Mouse (Mus musculus) WW6 (cell line): ENCODE results near the gene Elp1.
A peak's percentile ranks its signal among the peaks of the same experiment; 100 is the strongest.

Experiments used
- DNase-seq: peaks from one replicate; pipeline ENCODE4 v3.0.0-alpha.2; 2013; ENCODE audit warnings: low read depth, low spot score

Gene Elp1

GRCm38 (mm10) chr4:56801907-56802668, at the start of gene Elp1, which contains the start of gene Fam206a:
Elp1 (minus strand) TSS chr4:56802331.
Fam206a (plus strand) TSS chr4:56802345.
- peak; percentile 89 for DNase-seq

- DNase-seq = no peak
Measured at GRCm38 (mm10) chr4:56850724-56851123, 48.6 kb upstream of the Elp1 start.

GRCm38 (mm10) chr4:56848044-56848443, 45.9 kb upstream of the Elp1 start:
- DNase-seq = no peak

DNA sequence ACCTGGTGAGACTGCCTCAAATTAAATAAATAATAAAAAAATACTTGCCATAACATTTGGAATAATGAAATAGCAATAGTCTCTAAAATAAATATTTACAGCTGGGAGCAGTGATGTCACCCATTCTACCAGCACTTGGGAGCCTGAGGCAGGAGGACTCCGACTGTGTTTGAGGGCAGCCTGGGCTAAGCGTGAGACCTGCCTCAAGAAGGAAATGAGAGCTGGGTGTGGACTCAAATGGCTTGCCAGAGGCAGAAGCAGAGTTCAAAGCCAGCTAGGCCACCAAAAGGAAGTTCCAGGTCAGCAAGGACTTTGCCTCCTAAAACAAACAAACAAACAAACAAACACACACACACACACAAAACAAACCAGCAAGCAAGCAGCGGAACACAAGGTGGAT, 45.3 kb upstream of the Elp1 start:
- no peak for DNase-seq

- peak; percentile 59 for DNase-seq
Measured at GRCm38 (mm10) chr4:56845896-56846533, 43.9 kb upstream of the Elp1 start.

DNA sequence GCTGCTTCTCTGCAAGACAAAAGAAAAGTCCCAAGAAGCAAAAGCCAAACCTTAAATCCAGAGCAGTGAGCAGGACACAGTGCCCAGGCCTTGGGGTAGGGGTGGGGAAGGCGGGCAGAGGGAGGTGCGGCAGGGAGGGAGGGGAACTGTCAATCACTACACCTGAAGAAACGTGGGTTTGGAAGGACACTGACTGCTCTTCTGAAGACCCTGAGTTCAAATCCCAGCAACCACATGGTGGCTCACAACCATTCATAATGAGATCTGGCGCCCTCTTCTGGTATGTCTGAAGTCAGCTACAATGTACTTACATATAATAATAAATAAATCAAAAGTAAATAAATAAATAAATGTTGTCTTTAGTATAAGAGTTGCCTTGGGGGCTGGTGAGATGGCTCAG, 42.8 kb upstream of the Elp1 start:
- DNase-seq = no peak

DNA sequence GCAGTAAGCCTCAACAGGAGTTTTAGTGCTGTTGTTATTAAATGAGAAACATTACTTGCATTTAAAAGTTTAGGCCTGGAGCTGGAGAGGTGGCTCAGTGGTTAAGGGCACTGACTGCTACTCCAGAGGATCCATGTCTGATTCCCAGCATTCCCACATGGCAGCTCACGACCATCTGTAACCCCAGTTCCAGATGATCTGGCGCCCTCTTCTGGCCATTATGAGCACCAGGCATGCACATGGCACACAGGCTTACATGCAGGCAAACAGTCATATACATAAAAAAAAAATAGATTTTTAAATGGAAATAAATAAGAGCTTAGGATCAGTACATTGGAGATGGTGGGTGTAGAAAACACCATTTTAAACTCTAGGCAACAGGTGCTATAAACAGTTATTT, 41.8 kb upstream of the Elp1 start:
- DNase-seq = no peak

DNA sequence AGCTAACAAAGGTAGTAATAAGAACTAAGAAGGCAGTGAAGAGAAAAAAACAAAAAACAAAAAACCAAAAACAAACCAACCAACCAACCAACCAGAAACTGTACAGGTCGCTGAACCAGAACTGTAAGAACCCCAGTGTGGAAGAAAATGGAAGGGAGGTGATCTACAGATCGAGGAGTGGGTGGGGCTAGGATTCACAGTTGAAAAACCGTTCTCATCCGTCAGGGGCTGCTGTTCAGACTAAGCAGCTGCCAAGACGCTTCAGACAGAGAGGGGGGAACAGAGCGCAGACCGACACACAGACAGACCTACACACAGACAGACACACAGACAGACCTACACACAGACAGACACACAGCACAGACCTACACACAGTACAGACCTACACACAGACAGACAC, 40.4 kb upstream of the Elp1 start:
- no peak for DNase-seq

- DNase-seq = no peak
Measured at GRCm38 (mm10) chr4:56840297-56840696, 38.2 kb upstream of the Elp1 start.

DNA sequence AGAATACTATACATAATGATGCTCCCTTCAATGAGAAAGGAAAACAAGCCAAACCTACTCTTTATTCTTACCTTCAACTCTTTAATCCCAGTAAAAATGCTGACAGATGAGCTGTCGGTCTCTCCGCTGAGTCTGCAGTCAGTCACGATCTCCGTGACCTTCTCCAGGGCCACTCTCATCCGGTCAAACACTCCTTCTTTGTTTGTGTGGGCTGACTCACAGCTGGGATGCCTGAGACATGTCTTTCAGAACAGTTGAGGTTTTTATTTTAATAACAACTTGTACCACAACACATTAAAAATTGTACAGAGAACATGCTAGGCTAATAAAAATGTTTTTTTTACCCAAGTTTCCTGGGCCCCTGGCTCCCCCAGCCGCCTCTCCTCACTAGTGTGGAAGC, 35.5 kb upstream of the Elp1 start:
- DNase-seq = no peak

DNA sequence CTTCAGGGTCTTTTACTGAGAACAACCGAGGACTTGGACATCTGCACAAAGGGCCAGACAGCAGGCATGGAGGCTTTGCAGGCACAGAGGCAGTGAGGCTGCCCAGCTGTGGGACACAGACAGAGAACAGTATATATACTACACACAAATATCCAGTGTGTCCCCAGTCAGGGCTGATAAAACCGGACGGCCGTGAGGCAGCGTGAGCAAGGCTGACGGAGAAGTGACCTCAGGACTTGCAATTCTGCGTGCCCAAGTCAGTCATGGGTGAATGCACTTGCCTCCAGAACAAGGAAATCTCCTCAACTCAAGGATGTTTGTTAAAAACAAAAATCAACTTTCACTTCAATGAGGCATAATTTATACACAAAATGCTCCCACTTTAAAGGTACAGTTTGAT, 29.9 kb upstream of the Elp1 start:
- DNase-seq = no peak

DNA sequence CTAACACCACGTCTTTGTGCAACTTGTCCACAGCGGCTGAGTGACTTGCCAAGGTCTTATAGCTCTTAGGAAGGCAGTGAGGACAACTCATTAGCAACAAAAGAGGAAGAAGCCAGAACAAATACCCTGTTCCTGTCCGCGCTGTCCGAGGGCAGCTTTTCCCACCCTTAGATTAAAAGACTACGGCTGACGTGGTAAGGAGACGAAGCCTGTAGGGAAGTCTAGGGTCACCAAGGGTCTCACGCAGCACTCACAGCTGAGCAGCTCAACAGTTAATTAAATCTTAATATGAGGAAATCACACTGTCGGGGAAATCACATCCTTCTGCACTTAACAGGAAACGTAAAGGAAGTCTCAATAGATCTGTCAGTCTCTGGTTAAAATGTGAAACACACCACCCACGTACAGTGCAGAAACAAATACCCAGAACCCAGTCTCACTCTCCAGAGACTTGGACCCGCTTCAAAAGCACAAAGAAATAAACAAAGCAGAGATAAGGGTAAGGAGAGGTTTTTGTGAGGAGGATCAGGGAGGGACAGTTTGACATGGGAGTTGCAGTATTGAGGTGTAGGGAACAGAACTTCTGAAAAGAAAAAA, 29.0 kb upstream of the Elp1 start:
- DNase-seq = no peak

DNA sequence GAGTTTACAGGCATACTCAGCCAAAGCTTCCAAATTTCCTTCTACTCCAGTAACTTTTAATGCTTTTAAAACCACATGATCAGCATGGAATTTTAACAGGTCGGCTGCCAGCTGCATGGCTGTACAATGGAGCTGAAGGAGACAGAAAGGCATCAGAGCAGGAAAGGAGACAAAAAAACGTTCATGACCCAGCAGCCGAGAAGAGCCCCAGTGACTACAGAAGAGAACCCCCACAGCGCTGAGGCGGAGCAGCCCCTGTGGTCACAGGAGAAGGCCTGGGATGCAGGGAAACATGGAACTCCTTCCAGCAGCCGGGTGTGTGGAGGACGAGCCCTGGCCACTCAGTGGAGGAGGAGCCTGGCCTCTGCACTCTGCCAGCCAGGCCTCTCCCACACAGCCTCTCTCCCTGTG, 27.4 kb upstream of the Elp1 start:
- DNase-seq = no peak

DNA sequence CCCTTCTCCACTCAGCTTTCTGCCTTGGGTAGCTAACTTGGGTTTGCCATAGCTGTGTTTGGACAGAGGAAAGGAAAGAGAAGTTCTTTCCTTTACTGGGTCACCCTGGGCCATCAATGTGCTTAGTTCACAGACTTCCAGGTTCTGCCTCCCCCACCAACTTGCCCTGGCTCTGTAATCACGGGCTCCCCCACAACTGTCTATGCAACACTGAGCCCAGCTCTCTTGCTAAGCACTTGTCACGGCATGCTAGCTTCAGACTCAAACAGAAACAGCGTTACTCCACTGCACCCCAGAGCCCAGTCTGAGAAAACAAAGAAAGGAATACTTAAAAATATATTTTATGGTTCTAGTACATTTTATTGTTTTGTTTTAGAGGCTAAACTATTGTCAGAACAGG, 26.8 kb upstream of the Elp1 start:
- no peak for DNase-seq

DNA sequence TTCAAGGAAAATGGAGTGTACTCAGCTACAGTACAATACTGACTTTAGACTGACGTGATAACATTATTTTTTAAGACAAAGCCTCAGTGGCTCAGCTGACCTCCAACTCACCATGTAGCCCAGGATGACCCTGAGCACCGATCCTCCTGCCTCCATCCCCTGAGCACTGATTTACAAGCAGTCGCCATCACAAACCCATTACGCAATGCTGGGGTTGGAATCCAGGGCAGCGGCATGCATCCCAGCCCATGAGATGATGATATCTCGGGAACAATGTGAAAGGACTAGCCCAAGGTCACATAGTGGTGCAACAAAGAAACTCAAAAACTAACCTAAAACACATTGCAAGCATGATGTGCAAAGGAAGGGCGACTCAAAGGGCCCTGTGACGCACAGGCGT, 22.1 kb upstream of the Elp1 start:
- no peak for DNase-seq

GRCm38 (mm10) chr4:56820017-56820550, 18.0 kb upstream of the Elp1 start:
- no peak for DNase-seq

GRCm38 (mm10) chr4:56815131-56815530, 13.0 kb upstream of the Elp1 start:
- DNase-seq = no peak

GRCm38 (mm10) chr4:56812096-56812495, 10.0 kb upstream of the Elp1 start:
- no peak for DNase-seq

GRCm38 (mm10) chr4:56811642-56812041, 9.5 kb upstream of the Elp1 start:
- DNase-seq = no peak

- no peak for DNase-seq
Measured at GRCm38 (mm10) chr4:56809050-56809449, 6.9 kb upstream of the Elp1 start.

- DNase-seq = no peak
Measured at GRCm38 (mm10) chr4:56802669-56803150, 579 bp upstream of the Elp1 start.

DNA sequence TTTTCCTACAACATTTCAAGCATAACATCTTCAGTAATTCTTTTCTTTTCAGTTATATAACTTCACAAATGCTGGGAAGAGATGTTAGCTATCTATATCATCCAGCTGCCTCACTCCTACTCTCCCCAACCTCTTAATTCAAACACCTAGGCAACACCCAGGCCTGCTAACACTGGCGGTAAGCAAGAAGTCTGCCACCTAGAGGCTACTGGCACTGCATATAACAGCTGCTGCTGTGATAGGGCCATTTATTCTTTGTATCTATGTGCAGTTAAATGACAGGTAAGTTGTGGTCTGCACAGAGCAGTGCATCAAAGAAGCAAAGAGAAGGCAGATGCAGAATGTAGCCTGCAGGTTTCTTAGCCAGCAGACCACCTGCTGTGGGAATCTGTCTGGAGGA, 10.8 kb downstream of the Elp1 start:
- no peak for DNase-seq

DNA sequence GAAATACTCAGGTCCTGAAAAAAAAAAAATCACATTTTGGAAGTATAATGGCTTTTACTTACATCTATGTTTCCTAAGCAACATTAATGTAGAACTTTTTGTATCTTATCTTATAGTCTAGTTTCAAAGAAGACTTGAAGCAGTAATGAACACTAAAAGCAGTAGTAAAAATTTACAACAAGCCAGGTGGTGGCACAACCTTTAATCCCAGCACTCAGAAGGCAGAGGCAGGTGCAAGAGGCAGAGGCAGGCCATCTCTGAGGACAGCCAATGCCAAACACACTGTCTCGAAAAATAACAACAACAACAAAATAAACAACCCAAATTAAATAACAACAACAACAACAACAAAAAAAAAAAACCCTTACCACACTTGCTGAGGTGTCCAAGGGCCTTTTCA, 31.1 kb downstream of the Elp1 start:
- no peak for DNase-seq
